Mouse (Mus musculus) lung, adult 10 weeks (tissue): Measurements from ENCODE around the gene Car4. TPM values are rescaled to one million over a fixed set of nuclear protein-coding genes. Genes with fewer than 3 reads are reported as not detected.

Source experiments
- polyA plus RNA-seq: library from polyadenylated mRNA; stranded (reverse); fragments of 350-450 nt; fragmentation: Illumina TruSeq; extraction: RNeasy Lipid Tissue Mini Kit (QIAGEN cat#74804); gene quantifications from one replicate; pipeline ENCODE4 v1.2.3, GENCODE M21; 2014; ENCODE audit warnings: low read depth, low replicate concordance; ENCODE audit not compliant: insufficient read depth

Gene Car4
- 239 TPM for polyA plus RNA-seq

DNA sequence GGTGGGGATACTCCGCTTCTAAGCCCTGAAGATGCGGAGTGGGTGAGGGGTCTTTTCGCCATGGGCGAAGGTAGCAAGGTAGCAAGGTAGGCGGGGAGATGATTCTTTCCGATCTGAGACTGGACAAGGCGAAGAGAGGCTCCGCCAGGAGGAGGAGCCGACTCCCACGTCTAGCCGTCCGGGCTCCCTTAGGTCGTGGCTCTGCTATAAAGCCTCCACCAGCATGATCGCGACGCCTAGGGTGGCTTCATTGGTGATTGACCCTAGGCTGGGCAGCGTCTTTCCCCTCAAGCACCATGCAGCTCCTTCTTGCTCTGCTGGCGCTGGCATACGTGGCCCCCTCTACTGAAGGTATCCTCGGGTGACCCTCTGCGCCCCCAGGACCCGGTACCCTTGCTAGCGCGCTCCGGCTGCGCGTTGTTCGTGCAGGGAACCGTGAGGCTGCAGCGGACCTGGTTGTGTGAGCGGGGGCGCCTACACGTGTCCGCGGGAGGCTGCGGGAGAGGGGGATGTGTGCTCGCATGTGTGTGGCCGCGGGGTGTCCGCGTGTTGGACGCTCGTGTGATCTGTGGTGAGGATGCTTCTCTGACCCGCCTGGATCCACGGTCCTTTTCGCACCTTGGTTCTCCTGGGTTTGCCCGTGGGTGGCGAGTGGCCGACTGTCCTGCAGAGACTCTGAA is at the start of gene Car4:
Gene Car4, plus strand, starts transcription at position 196 of the 680 bp plus-strand sequence.

GRCm38 (mm10) chr11:84916053-84916702 is 41.4 kb upstream of the Car4 start, which contains the start of gene Znhit3:
Gene Znhit3, minus strand, starts transcription at chr11:84916366.

Other genes starting within 250 kb of the Car4 start
- gene Mrm1, start 138.3 kb upstream of the Car4 start, polyA plus RNA-seq: 6.8 TPM
- gene Dhrs11, start 128.8 kb upstream of the Car4 start, polyA plus RNA-seq: 9.1 TPM
- gene Ggnbp2, start 87.0 kb upstream of the Car4 start, polyA plus RNA-seq: 36.2 TPM
- 1.1 TPM for gene Myo19, start 77.6 kb upstream of the Car4 start, polyA plus RNA-seq
- 3.2 TPM for gene Pigw, start 77.5 kb upstream of the Car4 start, polyA plus RNA-seq
- 18.3 TPM for gene Znhit3, start 41.4 kb upstream of the Car4 start, polyA plus RNA-seq
- gene Usp32, start 182.4 kb downstream of the Car4 start, polyA plus RNA-seq: 7.3 TPM
- not detected for gene 1700125H20Rik, start 212.6 kb downstream of the Car4 start, polyA plus RNA-seq